Mouse (Mus musculus): ENCODE data around the gene Pex26. TPM values are rescaled to one million over a fixed set of nuclear protein-coding genes. Genes with fewer than 3 reads are reported as not detected.
A peak's percentile ranks its signal among the peaks of the same experiment; 100 is the strongest.

Pex26 gene
- total RNA-seq, 2 experiments from 2014 or later = 6.7 to 8.0 TPM

- ATAC-seq (replicated peaks; ENCODE audit: poor library complexity) = no peak
Measured at GRCm38 (mm10) chr6:121202026-121202425, 18.6 kb downstream of the Pex26 start.

- ATAC-seq (replicated peaks; ENCODE audit: poor library complexity) = no peak
Measured at GRCm38 (mm10) chr6:121206481-121206880, 23.0 kb downstream of the Pex26 start.

- ATAC-seq (replicated peaks; ENCODE audit: poor library complexity) = no peak
Measured at GRCm38 (mm10) chr6:121209584-121209983, 26.1 kb downstream of the Pex26 start.

GRCm38 (mm10) chr6:121210149-121210925 lies 26.9 kb downstream of the Pex26 start, which contains the start of gene Tuba8:
Gene Tuba8, plus strand, starts transcription at chr6:121210696.
- peak; percentile 75 for ATAC-seq (replicated peaks; ENCODE audit: poor library complexity)

GRCm38 (mm10) chr6:121210926-121211289 lies 27.4 kb downstream of the Pex26 start:
- no peak for ATAC-seq (replicated peaks; ENCODE audit: poor library complexity)

- ATAC-seq (replicated peaks; ENCODE audit: poor library complexity) = 0 out of 2 replicates have a peak, but pooled peaks have one; percentile 6
Measured at GRCm38 (mm10) chr6:121211743-121212142, 28.3 kb downstream of the Pex26 start.

GRCm38 (mm10) chr6:121212988-121213387 lies 29.5 kb downstream of the Pex26 start:
- ATAC-seq (replicated peaks; ENCODE audit: poor library complexity) = no peak

- ATAC-seq (replicated peaks; ENCODE audit: poor library complexity) = no peak
Measured at GRCm38 (mm10) chr6:121214221-121214620, 30.8 kb downstream of the Pex26 start.

- ATAC-seq (replicated peaks; ENCODE audit: poor library complexity) = peak; percentile 62
Measured at GRCm38 (mm10) chr6:121214667-121215330, 31.3 kb downstream of the Pex26 start.

GRCm38 (mm10) chr6:121215336-121215735 lies 31.9 kb downstream of the Pex26 start:
- ATAC-seq (replicated peaks; ENCODE audit: poor library complexity) = no peak

- ATAC-seq (replicated peaks; ENCODE audit: poor library complexity) = no peak
Measured at GRCm38 (mm10) chr6:121215896-121216295, 32.4 kb downstream of the Pex26 start.

GRCm38 (mm10) chr6:121216589-121217255 lies 33.3 kb downstream of the Pex26 start:
- no peak for ATAC-seq (replicated peaks; ENCODE audit: poor library complexity)

- 0 out of 2 replicates have a peak, but pooled peaks have one; percentile 7 for ATAC-seq (replicated peaks; ENCODE audit: poor library complexity)
Measured at GRCm38 (mm10) chr6:121218002-121218401, 34.5 kb downstream of the Pex26 start.

GRCm38 (mm10) chr6:121219406-121219805 lies 35.9 kb downstream of the Pex26 start:
- ATAC-seq (replicated peaks; ENCODE audit: poor library complexity) = no peak

- no peak for ATAC-seq (replicated peaks; ENCODE audit: poor library complexity)
Measured at GRCm38 (mm10) chr6:121220181-121220580, 36.7 kb downstream of the Pex26 start.

GRCm38 (mm10) chr6:121221876-121222597 lies 38.6 kb downstream of the Pex26 start:
- ATAC-seq (replicated peaks; ENCODE audit: poor library complexity) = no peak

GRCm38 (mm10) chr6:121223001-121223400 lies 39.5 kb downstream of the Pex26 start:
- no peak for ATAC-seq (replicated peaks; ENCODE audit: poor library complexity)

- ATAC-seq (replicated peaks; ENCODE audit: poor library complexity) = no peak
Measured at GRCm38 (mm10) chr6:121224067-121224466, 40.6 kb downstream of the Pex26 start.

- peak; percentile 15 for ATAC-seq (replicated peaks; ENCODE audit: poor library complexity)
Measured at GRCm38 (mm10) chr6:121224993-121225392, 41.5 kb downstream of the Pex26 start.

GRCm38 (mm10) chr6:121226043-121226442 lies 42.6 kb downstream of the Pex26 start:
- ATAC-seq (replicated peaks; ENCODE audit: poor library complexity) = peak; percentile 49

- peak; percentile 67 for ATAC-seq (replicated peaks; ENCODE audit: poor library complexity)
Measured at GRCm38 (mm10) chr6:121226744-121227143, 43.3 kb downstream of the Pex26 start.
